Mouse (Mus musculus) small intestine, adult 2 months (tissue): ENCODE data around the gene Cd33.

Experiments
- CTCF ChIP-seq: fragments of 200-500 bp; IDR thresholded peaks from 2 replicates; pipeline ENCODE4 v1.5.1; 2012; ENCODE audit warnings: low read depth, mild to moderate bottlenecking, control low read depth, inconsistent platforms, low read length, moderate library complexity, mixed read lengths; ENCODE audit not compliant: insufficient replicate concordance, insufficient read length; ENCODE audit errors: extremely low read depth
- POLR2A ChIP-seq: fragments of 200-500 bp; IDR thresholded peaks from 2 replicates; pipeline ENCODE4 v1.6.1; 2012; ENCODE audit warnings: low read depth, mild to moderate bottlenecking, control low read depth, inconsistent platforms, low read length, moderate library complexity

DNA sequence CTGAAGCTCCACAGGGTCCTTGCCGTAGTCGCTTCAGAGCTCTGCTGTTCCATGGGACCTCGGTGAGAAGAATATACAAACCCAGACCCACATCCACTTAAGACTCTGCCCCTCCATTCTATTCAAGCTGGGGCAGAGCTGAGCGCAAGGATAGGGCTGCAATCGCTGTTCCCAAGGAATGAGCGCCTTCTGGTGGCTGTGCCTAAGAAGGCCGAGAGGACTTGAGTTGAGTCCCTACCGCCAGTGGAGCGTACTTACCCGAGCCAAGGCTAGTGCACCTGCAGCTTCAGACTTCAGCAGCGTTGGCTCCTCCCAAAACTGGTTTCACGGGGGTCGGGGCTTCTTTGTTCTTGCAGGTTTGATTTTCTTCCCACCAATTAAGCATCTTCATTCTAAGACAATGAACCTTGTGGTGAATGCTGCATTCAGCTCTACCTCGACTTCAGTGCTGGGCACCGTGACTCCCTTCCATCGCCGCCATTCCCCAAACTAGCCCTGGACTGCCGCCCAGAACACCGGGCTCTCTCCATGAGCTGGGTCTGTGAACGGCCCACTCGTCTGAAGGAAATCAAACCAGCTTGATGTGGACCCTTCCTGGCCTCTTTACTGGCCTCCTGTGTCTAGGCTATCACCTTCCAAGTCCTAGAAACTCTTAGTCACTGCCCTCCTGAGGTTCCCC is 48.7 kb downstream of the Cd33 start:
- TF ChIP-seq CTCF: peak; percentile 44; the same call in 1 of the 2 replicates
- TF ChIP-seq POLR2A: no peak
